Mouse (Mus musculus) hindbrain, embryonic 12.5 days (tissue): ENCODE results near the gene Gm45808. TPM values are rescaled to one million over a fixed set of nuclear protein-coding genes. Genes with fewer than 3 reads are reported as not detected.
A peak's percentile ranks its signal among the peaks of the same experiment; 100 is the strongest.
"Not testable (repeated sequence)": the region's sequence is repeated elsewhere in the genome, so short reads cannot be mapped to it uniquely, and the experiment has no call there.

Source experiments
- ATAC-seq: fragments of 200-750 bp; cut with Nextera tagmentation; 2 replicates; pipeline ENCODE4 v1.8.0; 2017; ENCODE audit warnings: moderate TSS enrichment; ENCODE audit not compliant: low FRiP score
- H3K27ac ChIP-seq: fragments of 300-500 bp; sonication (generic); 2 replicates; pipeline ENCODE4 v1.5.1; 2016; ENCODE audit warnings: mild to moderate bottlenecking
- H3K27me3 ChIP-seq: fragments of 300-500 bp; sonication (generic); 2 replicates; pipeline ENCODE4 v1.6.1; 2016; ENCODE audit warnings: mild to moderate bottlenecking
- H3K36me3 ChIP-seq: fragments of 300-500 bp; sonication (generic); 2 replicates; pipeline ENCODE4 v1.6.1; 2016; ENCODE audit warnings: mild to moderate bottlenecking
- H3K4me1 ChIP-seq: fragments of 300-500 bp; sonication (generic); 2 replicates; pipeline ENCODE4 v1.6.1; 2016
- H3K4me2 ChIP-seq: fragments of 300-500 bp; sonication (generic); replicated peaks from 2 replicates; pipeline ENCODE4 v1.6.1; 2016; ENCODE audit warnings: mild to moderate bottlenecking
- H3K4me3 ChIP-seq: fragments of 300-500 bp; sonication (generic); 2 replicates; pipeline ENCODE4 v1.5.1; 2016; ENCODE audit warnings: mild to moderate bottlenecking
- H3K9ac ChIP-seq: fragments of 300-500 bp; sonication (generic); 2 replicates; pipeline ENCODE4 v1.6.1; 2016; ENCODE audit warnings: mild to moderate bottlenecking, moderate library complexity
- H3K9me3 ChIP-seq: fragments of 300-500 bp; sonication (generic); replicated peaks from 2 replicates; pipeline ENCODE4 v1.6.1; 2016; ENCODE audit warnings: mild to moderate bottlenecking
- WGBS: fragments of 180-500 bp; shearing (Covaris S2); methylation state at CpG from one replicate; pipeline ENCODE4 v1.1.7; 2016; 5-methylcytosine and 5-hydroxymethylcytosine counted together
- polyA plus RNA-seq: library from polyadenylated mRNA; unstranded; fragments of >200 nt; fragmentation: Nextera tagmentation; extraction: Ambion mirVana; gene quantifications from 2 replicates; pipeline ENCODE4 v1.2.1, GENCODE M21; 2016

Gm45808 gene
- polyA plus RNA-seq, 1 experiment from 2014 or later, result not detected

- peaks cover 21% of the 10 kb centered on the region for H3K4me1 ChIP-seq
- 57% methylated on average over 16 of the region's 16 CpGs for WGBS
- peak overlapping the region; percentile 46 for H3K4me3 ChIP-seq
- ATAC-seq, result no peak
- H3K4me2 ChIP-seq, result peak overlapping the region; percentile 56
- no peak overlapping the region for H3K27ac ChIP-seq
- no peak overlapping the region; the same call in 1 of the 2 replicates for H3K9ac ChIP-seq
- H3K9me3 ChIP-seq, result no peaks in the 10 kb centered on the region
- H3K36me3 ChIP-seq, result peaks cover 2% of the 10 kb centered on the region; the same call in 1 of the 2 replicates
- H3K27me3 ChIP-seq, result no peaks in the 10 kb centered on the region
These were observed 35.7 kb upstream of the Gm45808 start for GRCm38 (mm10) chr7:45522194-45522752.

- Histone ChIP-seq H3K36me3 (peaks cover 2% of the 10 kb centered on the region; the same call in 1 of the 2 replicates), H3K4me2 (peak overlapping the region; percentile 56), H3K9ac (peak overlapping the region; percentile 64), H3K4me1 (peaks cover 21% of the 10 kb centered on the region), H3K4me3 (peak overlapping the region; percentile 46), H3K27ac (peak overlapping the region; percentile 87), H3K27me3 (no peaks in the 10 kb centered on the region), H3K9me3 (no peaks in the 10 kb centered on the region)
- peak; percentile 60 for ATAC-seq
- WGBS, result under 1% methylated on average over 28 of the region's 28 CpGs
These were observed 35.1 kb upstream of the Gm45808 start for GRCm38 (mm10) chr7:45521728-45522184.

- Histone ChIP-seq H3K4me3 (no peak overlapping the region), H3K27me3 (no peaks in the 10 kb centered on the region), H3K9ac (no peak overlapping the region), H3K4me2 (no peak overlapping the region), H3K4me1 (peaks cover 20% of the 10 kb centered on the region), H3K9me3 (no peaks in the 10 kb centered on the region), H3K27ac (no peak overlapping the region), H3K36me3 (peaks cover 2% of the 10 kb centered on the region; the same call in 1 of the 2 replicates)
- no peak for ATAC-seq
- 95% methylated on average over 7 of the region's 7 CpGs for WGBS
These were observed 34.0 kb upstream of the Gm45808 start for GRCm38 (mm10) chr7:45520605-45521004.

GRCm38 (mm10) chr7:45519345-45520120 lies 32.9 kb upstream of the Gm45808 start:
- 82% methylated on average over 8 of the region's 8 CpGs for WGBS
- Histone ChIP-seq H3K27me3 (no peaks in the 10 kb centered on the region), H3K9ac (no peak overlapping the region), H3K9me3 (no peaks in the 10 kb centered on the region), H3K27ac (no peak overlapping the region), H3K4me1 (peaks cover 10% of the 10 kb centered on the region; the same call in 1 of the 2 replicates), H3K36me3 (peaks cover 2% of the 10 kb centered on the region; the same call in 1 of the 2 replicates), H3K4me2 (no peak overlapping the region), H3K4me3 (no peak overlapping the region)
- no peak for ATAC-seq

GRCm38 (mm10) chr7:45518618-45519017 lies 32.0 kb upstream of the Gm45808 start:
- no peak overlapping the region for H3K4me2 ChIP-seq
- 91% methylated on average over 16 of the region's 16 CpGs for WGBS
- H3K4me3 ChIP-seq, result no peak overlapping the region
- H3K27ac ChIP-seq, result no peak overlapping the region
- H3K9ac ChIP-seq, result no peak overlapping the region
- H3K9me3 ChIP-seq, result no peaks in the 10 kb centered on the region
- ATAC-seq, result no peak
- no peaks in the 10 kb centered on the region for H3K27me3 ChIP-seq
- H3K36me3 ChIP-seq, result peaks cover 1% of the 10 kb centered on the region; the same call in 1 of the 2 replicates
- H3K4me1 ChIP-seq, result peaks cover 8% of the 10 kb centered on the region; the same call in 1 of the 2 replicates

GRCm38 (mm10) chr7:45516846-45517245 lies 30.2 kb upstream of the Gm45808 start:
- not testable (repeated sequence) for H3K4me1 ChIP-seq, H3K27me3 ChIP-seq, ATAC-seq, H3K36me3 ChIP-seq, H3K9me3 ChIP-seq, H3K4me2 ChIP-seq, H3K4me3 ChIP-seq, H3K9ac ChIP-seq, H3K27ac ChIP-seq
- 72% methylated on average over 5 of the region's 5 CpGs for WGBS

GRCm38 (mm10) chr7:45515436-45515835 lies 28.8 kb upstream of the Gm45808 start:
- no peaks in the 10 kb centered on the region for H3K27me3 ChIP-seq
- H3K27ac ChIP-seq, result no peak overlapping the region
- 0 out of 2 replicates have a peak overlapping the region, but pooled peaks have one; percentile 3 for H3K4me2 ChIP-seq
- H3K36me3 ChIP-seq, result no peaks in the 10 kb centered on the region
- H3K9me3 ChIP-seq, result no peaks in the 10 kb centered on the region
- 32% methylated on average over 16 of the region's 16 CpGs for WGBS
- ATAC-seq, result no peak
- H3K4me3 ChIP-seq, result 0 out of 2 replicates have a peak overlapping the region, but pooled peaks have one; percentile 7
- H3K4me1 ChIP-seq, result no peaks in the 10 kb centered on the region
- no peak overlapping the region for H3K9ac ChIP-seq

GRCm38 (mm10) chr7:45514411-45514810 lies 27.8 kb upstream of the Gm45808 start:
- WGBS, result 89% methylated on average over 7 of the region's 7 CpGs
- no peak overlapping the region for H3K9ac ChIP-seq
- H3K4me2 ChIP-seq, result no peak overlapping the region
- H3K27ac ChIP-seq, result no peak overlapping the region
- no peaks in the 10 kb centered on the region for H3K27me3 ChIP-seq
- ATAC-seq, result no peak
- peaks cover 3% of the 10 kb centered on the region for H3K4me1 ChIP-seq
- no peak overlapping the region for H3K4me3 ChIP-seq
- H3K9me3 ChIP-seq, result no peaks in the 10 kb centered on the region
- no peaks in the 10 kb centered on the region for H3K36me3 ChIP-seq

GRCm38 (mm10) chr7:45509912-45510787 lies 23.5 kb upstream of the Gm45808 start, which contains the start of gene Nucb1:
TSS of gene Nucb1 (minus strand) at chr7:45510406.
- H3K9ac ChIP-seq, result peak within 1 kb of the TSS; percentile 80
- H3K4me3 ChIP-seq, result peak within 1 kb of the TSS; percentile 61
- peaks cover 13% of the 10 kb centered on the region for H3K4me1 ChIP-seq
- H3K27me3 ChIP-seq, result no peaks in the 10 kb centered on the region
- H3K9me3 ChIP-seq, result no peaks in the 10 kb centered on the region
- WGBS, result under 1% methylated on average over 44 of the region's 44 CpGs
- H3K27ac ChIP-seq, result peak within 1 kb of the TSS; percentile 80
- ATAC-seq, result peak; percentile 91
- peaks cover 19% of the 10 kb centered on the region for H3K36me3 ChIP-seq
- peak within 1 kb of the TSS; percentile 80 for H3K4me2 ChIP-seq

- H3K4me2 ChIP-seq, result peak overlapping the region; percentile 80
- no peaks in the 10 kb centered on the region for H3K9me3 ChIP-seq
- H3K4me3 ChIP-seq, result peak overlapping the region; percentile 61
- peak; percentile 26 for ATAC-seq
- 46% methylated on average over 19 of the region's 19 CpGs for WGBS
- peak overlapping the region; percentile 80 for H3K9ac ChIP-seq
- H3K27ac ChIP-seq, result no peak overlapping the region
- H3K4me1 ChIP-seq, result peaks cover 13% of the 10 kb centered on the region
- H3K27me3 ChIP-seq, result no peaks in the 10 kb centered on the region
- H3K36me3 ChIP-seq, result peaks cover 19% of the 10 kb centered on the region
These were observed 22.7 kb upstream of the Gm45808 start for GRCm38 (mm10) chr7:45509181-45509882.

- peaks cover 19% of the 10 kb centered on the region for H3K36me3 ChIP-seq
- no peak for ATAC-seq
- H3K4me2 ChIP-seq, result peak overlapping the region; percentile 80
- H3K27ac ChIP-seq, result no peak overlapping the region
- 0 out of 2 replicates have a peak overlapping the region, but pooled peaks have one; percentile 61 for H3K4me3 ChIP-seq
- WGBS, result 88% methylated on average over 6 of the region's 6 CpGs
- H3K4me1 ChIP-seq, result peaks cover 13% of the 10 kb centered on the region
- H3K9me3 ChIP-seq, result no peaks in the 10 kb centered on the region
- no peak overlapping the region for H3K9ac ChIP-seq
- no peaks in the 10 kb centered on the region for H3K27me3 ChIP-seq
These were observed 21.9 kb upstream of the Gm45808 start for GRCm38 (mm10) chr7:45508561-45508960.
